ENCODE assay signal across 8 mouse cellular contexts in the genomic region with DNA sequence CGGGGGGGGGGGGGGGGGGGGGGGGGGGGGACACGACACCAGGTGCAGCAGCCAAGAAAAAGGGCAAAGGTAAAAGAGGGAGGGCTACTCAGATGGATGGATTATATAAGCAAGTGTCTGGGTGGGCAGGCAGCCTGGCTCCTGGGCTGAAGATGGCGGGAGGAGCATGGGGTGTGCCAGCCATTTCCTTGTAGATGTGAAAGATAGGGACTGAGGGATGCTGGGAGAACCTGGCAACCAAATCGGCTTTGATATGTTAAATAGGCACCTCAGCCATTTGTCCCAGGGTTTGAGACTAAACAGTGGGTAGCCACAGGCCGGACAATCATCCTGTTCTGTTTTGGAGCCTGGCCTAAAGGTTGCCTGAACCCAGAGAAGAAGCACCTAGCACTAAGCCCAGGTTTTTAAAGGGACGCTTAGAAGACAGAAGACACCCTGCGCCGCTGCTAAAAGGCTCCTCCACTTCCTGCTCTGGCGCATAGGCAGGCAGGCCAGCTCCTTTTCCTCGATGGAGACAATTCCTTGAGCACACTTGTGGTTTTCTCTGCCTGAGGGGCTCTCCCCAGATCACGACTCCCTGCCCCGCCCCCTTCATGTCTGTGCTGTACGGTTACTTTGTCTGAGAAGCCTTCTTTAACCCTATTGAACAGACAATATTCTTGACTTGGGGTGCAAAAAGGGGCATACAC. TPM values are rescaled to one million over a fixed set of nuclear protein-coding genes. Genes with fewer than 3 reads are reported as not detected.
DNase-seq lines count a peak whose midpoint lies in the region; ATAC-seq and TF ChIP-seq lines count a peak whose summit lies in the region.

No protein-coding gene starts in this region.

- WGBS in kidney, embryonic 16.5 days, result 7% methylated on average over 11 of the region's 13 CpGs
- WGBS in kidney, adult 2 months, result 24% methylated on average over 11 of the region's 13 CpGs
- WGBS in hindbrain, embryonic 16.5 days, result 6% methylated on average over 11 of the region's 13 CpGs
- WGBS in neural tube, embryonic 12.5 days, result 7% methylated on average over 11 of the region's 13 CpGs

- no peak overlapping the region for H3K27ac ChIP-seq in kidney, embryonic 16.5 days (ENCODE audit: low read length)
- H3K27ac ChIP-seq in kidney, adult 2 months (ENCODE audit: insufficient read depth, low read depth, low read length), result no peak overlapping the region
- H3K27ac ChIP-seq in hindbrain, embryonic 16.5 days (ENCODE audit: low read depth, low read length), result no peak overlapping the region
- H3K27ac ChIP-seq in neural tube, embryonic 12.5 days, result no peak overlapping the region

- 0 out of 2 replicates have a peak overlapping the region, but pooled peaks have one; percentile 24 for H3K9ac ChIP-seq in kidney, embryonic 16.5 days (replicated peaks; ENCODE audit: low read length)
- no peak overlapping the region; the same call in 1 of the 2 replicates for H3K9ac ChIP-seq in hindbrain, embryonic 16.5 days (ENCODE audit: low read depth, low read length)
- H3K9ac ChIP-seq in neural tube, embryonic 12.5 days, result peak overlapping the region; percentile 4; the same call in 1 of the 2 replicates

- DNase-seq in kidney, adult 2 months, result no peak
- peak; percentile 26 for DNase-seq in embryo, embryonic 9.5 days (ENCODE audit: extremely low spot score)
- no peak for DNase-seq in MN1 (ENCODE audit: low spot score)
- DNase-seq in right cerebral cortex, adult 2 months (ENCODE audit: low spot score in 2 of 2), result no peak
- DNase-seq in heart, postnatal 10 days, result no peak

- peaks cover 4% of the 10 kb centered on the region for H3K4me1 ChIP-seq in kidney, embryonic 16.5 days (ENCODE audit: insufficient read depth, low read length)
- no peaks in the 10 kb centered on the region; the same call in 1 of the 2 replicates for H3K4me1 ChIP-seq in kidney, adult 2 months (ENCODE audit: control insufficient read depth, insufficient read depth, low read length)
- peaks cover 5% of the 10 kb centered on the region; the same call in 1 of the 2 replicates for H3K4me1 ChIP-seq in hindbrain, embryonic 16.5 days (ENCODE audit: control insufficient read depth, insufficient read depth, low read depth, low read length)
- peaks cover 6% of the 10 kb centered on the region; the same call in 1 of the 2 replicates for H3K4me1 ChIP-seq in neural tube, embryonic 12.5 days

- ATAC-seq in kidney, embryonic 16.5 days (ENCODE audit: low FRiP score, low TSS enrichment), result no peak
- no peak for ATAC-seq in hindbrain, embryonic 16.5 days
- no peak for ATAC-seq in neural tube, embryonic 12.5 days (ENCODE audit: low FRiP score, low read depth)

- intact Hi-C loops in heart, postnatal 10 days (cut with DNase I), result no loop called here

- no peak for TF ChIP-seq CTCF in kidney, adult 2 months (conservative IDR thresholded peaks at IDR 0.05; ENCODE audit: insufficient read depth, insufficient read length, low read depth, low read length)

- no peaks in the 10 kb centered on the region for H3K9me3 ChIP-seq in kidney, embryonic 16.5 days (ENCODE audit: low read length)
- no peaks in the 10 kb centered on the region for H3K9me3 ChIP-seq in hindbrain, embryonic 16.5 days (ENCODE audit: control insufficient read depth, low read length)
- H3K9me3 ChIP-seq in neural tube, embryonic 12.5 days, result no peaks in the 10 kb centered on the region

- no peaks in the 10 kb centered on the region for H3K36me3 ChIP-seq in kidney, embryonic 16.5 days (ENCODE audit: insufficient read depth, low read length)
- H3K36me3 ChIP-seq in kidney, adult 2 months (ENCODE audit: control insufficient read depth, insufficient read depth, low read length), result no peaks in the 10 kb centered on the region
- H3K36me3 ChIP-seq in hindbrain, embryonic 16.5 days (ENCODE audit: control insufficient read depth, insufficient read depth, low read length), result no peaks in the 10 kb centered on the region
- no peaks in the 10 kb centered on the region for H3K36me3 ChIP-seq in neural tube, embryonic 12.5 days

- H3K4me3 ChIP-seq in kidney, embryonic 16.5 days (ENCODE audit: low read length), result peak overlapping the region; percentile 6; the same call in 1 of the 2 replicates
- H3K4me3 ChIP-seq in kidney, adult 2 months (ENCODE audit: insufficient read depth, low read depth, low read length), result no peak overlapping the region
- no peak overlapping the region for H3K4me3 ChIP-seq in hindbrain, embryonic 16.5 days (ENCODE audit: low read length)
- no peak overlapping the region for H3K4me3 ChIP-seq in neural tube, embryonic 12.5 days

- H3K27me3 ChIP-seq in kidney, embryonic 16.5 days (ENCODE audit: insufficient read depth, low read length), result no peaks in the 10 kb centered on the region
- H3K27me3 ChIP-seq in kidney, adult 2 months (replicated peaks; ENCODE audit: control insufficient read depth, insufficient read depth, low read length), result no peaks in the 10 kb centered on the region
- H3K27me3 ChIP-seq in hindbrain, embryonic 16.5 days (replicated peaks; ENCODE audit: control insufficient read depth, insufficient read depth, low read length), result no peaks in the 10 kb centered on the region
- no peaks in the 10 kb centered on the region for H3K27me3 ChIP-seq in neural tube, embryonic 12.5 days (replicated peaks)

- peak overlapping the region; percentile 31 for H3K4me2 ChIP-seq in kidney, embryonic 16.5 days (replicated peaks; ENCODE audit: low read depth, low read length)
- H3K4me2 ChIP-seq in hindbrain, embryonic 16.5 days (ENCODE audit: low read length), result peak overlapping the region; percentile 35
- peak overlapping the region; percentile 36 for H3K4me2 ChIP-seq in neural tube, embryonic 12.5 days (replicated peaks)

- TF ChIP-seq POLR2A in kidney, adult 2 months (IDR thresholded peaks at IDR 0.05; ENCODE audit: low read depth, low read length), result no peak

RNA-seq across cellular contexts. Expression of gene Gpatch1, which starts 4.6 kb away (rescaled TPM):
- 19.6 and 19.9 TPM in 2 replicates for polyA plus RNA-seq in kidney, embryonic 16.5 days (2015; fragmentation: Nextera tagmentation; extraction: Ambion mirVana)
- polyA plus RNA-seq in kidney, adult 2 months (2012; rRNA removed), result 4.2 and 5.3 TPM in 2 replicates
- 17.5 and 20.8 TPM in 2 replicates for polyA plus RNA-seq in hindbrain, embryonic 16.5 days (2015; fragmentation: Nextera tagmentation; extraction: Ambion mirVana)
- polyA plus RNA-seq in neural tube, embryonic 12.5 days (2016; fragmentation: Nextera tagmentation; extraction: Ambion mirVana), result 20.0 and 20.3 TPM in 2 replicates
- 10 to 100 TPM in 1 of 2 experiments, 1 to 10 TPM in 1; 9.2 to 12.1 TPM for total RNA-seq in heart, postnatal 10 days (2021)

RNA-seq across cellular contexts. Expression of gene Rhpn2, which starts 11.1 kb away (rescaled TPM):
- 16.3 TPM in 2 replicates for polyA plus RNA-seq in kidney, embryonic 16.5 days (2015; fragmentation: Nextera tagmentation; extraction: Ambion mirVana)
- 7.5 and 8.7 TPM in 2 replicates for polyA plus RNA-seq in kidney, adult 2 months (2012; rRNA removed)
- polyA plus RNA-seq in hindbrain, embryonic 16.5 days (2015; fragmentation: Nextera tagmentation; extraction: Ambion mirVana), result 3.3 and 3.9 TPM in 2 replicates
- polyA plus RNA-seq in neural tube, embryonic 12.5 days (2016; fragmentation: Nextera tagmentation; extraction: Ambion mirVana), result 3.7 TPM in 2 replicates
- total RNA-seq in heart, postnatal 10 days (2021), result 1 to 10 TPM; 3.5 to 5.6 TPM
